Mouse (Mus musculus) gonadal fat pad, adult 2 months (tissue): Measurements from ENCODE around the gene Chrna5. TPM values are rescaled to one million over a fixed set of nuclear protein-coding genes. Genes with fewer than 3 reads are reported as not detected.
"Not testable (repeated sequence)": the region's sequence is repeated elsewhere in the genome, so short reads cannot be mapped to it uniquely, and the experiment has no call there.

Experiments used
- DNase-seq: peaks from one replicate; pipeline ENCODE4 v3.0.0-alpha.2; 2012; ENCODE audit warnings: low read depth
- polyA plus RNA-seq: library from polyadenylated mRNA; depleted of rRNA; stranded (reverse); fragments of >200 nt; gene quantifications from 2 replicates; pipeline ENCODE4 v1.2.3, GENCODE M21; 2012; rRNA removed

Gene Chrna5
- polyA plus RNA-seq, result 0.10 and 0.14 TPM in 2 replicates

GRCm38 (mm10) chr9:54980674-54981073 is at the start of gene Chrna5:
Chrna5 (plus strand) TSS chr9:54980880.
- DNase-seq, result no peak

GRCm38 (mm10) chr9:54931765-54932164 is 48.9 kb upstream of the Chrna5 start:
- DNase-seq, result no peak

GRCm38 (mm10) chr9:54932379-54932778 is 48.3 kb upstream of the Chrna5 start:
- DNase-seq, result no peak

- no peak for DNase-seq
Observed at GRCm38 (mm10) chr9:54942071-54942470, 38.6 kb upstream of the Chrna5 start.

GRCm38 (mm10) chr9:54944467-54944866 is 36.2 kb upstream of the Chrna5 start:
- no peak for DNase-seq

- DNase-seq, result no peak
Observed at GRCm38 (mm10) chr9:54946256-54946655, 34.4 kb upstream of the Chrna5 start.

GRCm38 (mm10) chr9:54949465-54949864 is 31.2 kb upstream of the Chrna5 start:
- DNase-seq, result no peak

- not testable (repeated sequence) for DNase-seq
Observed at GRCm38 (mm10) chr9:54950162-54950561, 30.5 kb upstream of the Chrna5 start.

GRCm38 (mm10) chr9:54950575-54951321 is 29.9 kb upstream of the Chrna5 start, which contains the start of the genes Psma4 and AY074887:
Psma4 (plus strand) TSS chr9:54950790.
AY074887 (minus strand) TSS chr9:54950998.
- peak; percentile 74 for DNase-seq

GRCm38 (mm10) chr9:54961059-54961458 is 19.6 kb upstream of the Chrna5 start:
- no peak for DNase-seq

- DNase-seq, result no peak
Observed at GRCm38 (mm10) chr9:54963669-54964068, 17.0 kb upstream of the Chrna5 start.

GRCm38 (mm10) chr9:54969972-54970637 is 10.6 kb upstream of the Chrna5 start:
- no peak for DNase-seq

- no peak for DNase-seq
Observed at GRCm38 (mm10) chr9:54981291-54982191, 861 bp downstream of the Chrna5 start.

- DNase-seq, result no peak
Observed at GRCm38 (mm10) chr9:54982401-54982800, 1.7 kb downstream of the Chrna5 start.

- no peak for DNase-seq
Observed at GRCm38 (mm10) chr9:54990362-54990761, 9.7 kb downstream of the Chrna5 start.

GRCm38 (mm10) chr9:54994381-54994780 is 13.7 kb downstream of the Chrna5 start:
- DNase-seq, result no peak

- no peak for DNase-seq
Observed at GRCm38 (mm10) chr9:54995645-54996044, 15.0 kb downstream of the Chrna5 start.

- no peak for DNase-seq
Observed at GRCm38 (mm10) chr9:55003609-55004008, 22.9 kb downstream of the Chrna5 start.

GRCm38 (mm10) chr9:55009692-55010091 is 29.0 kb downstream of the Chrna5 start:
- DNase-seq, result no peak

GRCm38 (mm10) chr9:55010588-55011350 is 30.1 kb downstream of the Chrna5 start:
- DNase-seq, result no peak

- no peak for DNase-seq
Observed at GRCm38 (mm10) chr9:55016926-55017325, 36.2 kb downstream of the Chrna5 start.
